Mouse (Mus musculus): ENCODE results near the gene Rnd2.

DNA sequence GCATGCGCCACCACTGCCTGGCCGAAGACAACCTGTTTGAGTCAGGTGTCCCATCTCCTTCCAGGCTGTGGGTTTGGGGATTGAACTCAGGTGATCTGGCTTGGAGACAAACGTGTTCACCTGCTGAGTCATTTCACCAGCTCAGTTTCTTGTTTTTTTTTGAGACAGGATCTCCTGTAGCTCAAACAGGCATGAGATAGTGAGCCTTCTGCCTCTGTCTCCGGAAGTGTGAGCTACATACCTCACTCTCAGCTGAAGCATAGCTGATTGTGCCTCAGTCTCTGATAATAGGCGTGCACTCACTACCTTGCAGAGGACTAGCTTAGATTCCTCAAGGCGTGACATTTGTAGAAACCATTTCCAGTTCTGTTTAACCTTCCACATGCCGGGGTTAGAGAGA, 20.0 kb downstream of the Rnd2 start:
- TF ChIP-seq CTCF (IDR thresholded peaks at IDR 0.05; ENCODE audit: control insufficient read depth, insufficient read depth, low read length): no peak
- no peak for TF ChIP-seq POLR2A (IDR thresholded peaks at IDR 0.05; ENCODE audit: borderline replicate concordance, control insufficient read depth, low read depth, low read length)

Data from bone marrow, adult 2 months (tissue).